Mouse (Mus musculus): Measurements from ENCODE around the gene Ccl17.
"Not testable (repeated sequence)": the region's sequence is repeated elsewhere in the genome, so short reads cannot be mapped to it uniquely, and the experiment has no call there.

Ccl17 gene

DNA sequence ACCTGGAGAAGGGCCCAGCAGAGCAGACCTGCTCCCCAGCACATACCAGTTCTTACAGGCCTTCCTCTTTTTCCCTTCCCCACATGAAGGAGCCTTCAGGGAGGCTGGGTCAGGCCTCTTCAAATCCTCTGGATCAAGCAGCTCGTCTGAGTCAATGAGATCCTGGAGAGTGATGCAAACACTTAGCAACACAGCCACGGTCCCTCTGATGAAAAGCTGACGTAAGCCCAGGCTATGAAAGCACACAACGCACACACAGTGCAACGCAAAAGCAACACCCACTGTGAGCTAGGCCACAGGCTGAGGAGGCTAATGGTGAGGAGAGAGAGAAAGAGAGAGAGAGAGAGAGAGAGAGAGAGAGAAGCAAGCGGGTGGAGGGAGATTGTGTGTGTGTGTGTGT, 14.9 kb downstream of the Ccl17 start:
- in situ Hi-C loops (cut with MboI, MseI): no loop called here

DNA sequence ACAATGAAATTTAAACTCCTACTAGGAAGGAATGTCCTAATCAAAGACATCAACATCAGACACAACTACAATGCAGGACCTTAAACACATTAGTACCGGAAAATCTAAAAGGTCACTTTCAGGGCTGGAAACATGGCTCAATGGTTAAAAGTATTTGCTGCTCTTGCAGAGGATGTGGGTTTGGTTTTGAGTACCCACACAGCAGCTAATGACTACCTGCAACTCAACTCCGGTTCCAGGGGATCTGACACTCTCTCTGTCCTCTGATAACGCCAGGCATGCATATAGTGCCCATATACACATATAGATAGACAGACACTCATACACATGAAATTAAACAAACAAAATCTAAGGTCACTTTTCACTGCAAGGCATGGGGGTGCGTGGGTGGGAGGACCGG, 16.0 kb downstream of the Ccl17 start:
- in situ Hi-C loops (cut with MboI, MseI): no loop called here

GRCm38 (mm10) chr8:94828284-94828683, 18.0 kb downstream of the Ccl17 start:
- in situ Hi-C loops (cut with MboI, MseI): no loop called here

- in situ Hi-C loops (cut with MboI, MseI): not testable (repeated sequence)
These were observed 23.7 kb downstream of the Ccl17 start for GRCm38 (mm10) chr8:94833901-94834405.

- in situ Hi-C loops (cut with MboI, MseI): not testable (repeated sequence)
These were observed 25.5 kb downstream of the Ccl17 start for GRCm38 (mm10) chr8:94835751-94836150.

- in situ Hi-C loops (cut with MboI, MseI): no loop called here
These were observed 26.4 kb downstream of the Ccl17 start for GRCm38 (mm10) chr8:94836456-94837240.

DNA sequence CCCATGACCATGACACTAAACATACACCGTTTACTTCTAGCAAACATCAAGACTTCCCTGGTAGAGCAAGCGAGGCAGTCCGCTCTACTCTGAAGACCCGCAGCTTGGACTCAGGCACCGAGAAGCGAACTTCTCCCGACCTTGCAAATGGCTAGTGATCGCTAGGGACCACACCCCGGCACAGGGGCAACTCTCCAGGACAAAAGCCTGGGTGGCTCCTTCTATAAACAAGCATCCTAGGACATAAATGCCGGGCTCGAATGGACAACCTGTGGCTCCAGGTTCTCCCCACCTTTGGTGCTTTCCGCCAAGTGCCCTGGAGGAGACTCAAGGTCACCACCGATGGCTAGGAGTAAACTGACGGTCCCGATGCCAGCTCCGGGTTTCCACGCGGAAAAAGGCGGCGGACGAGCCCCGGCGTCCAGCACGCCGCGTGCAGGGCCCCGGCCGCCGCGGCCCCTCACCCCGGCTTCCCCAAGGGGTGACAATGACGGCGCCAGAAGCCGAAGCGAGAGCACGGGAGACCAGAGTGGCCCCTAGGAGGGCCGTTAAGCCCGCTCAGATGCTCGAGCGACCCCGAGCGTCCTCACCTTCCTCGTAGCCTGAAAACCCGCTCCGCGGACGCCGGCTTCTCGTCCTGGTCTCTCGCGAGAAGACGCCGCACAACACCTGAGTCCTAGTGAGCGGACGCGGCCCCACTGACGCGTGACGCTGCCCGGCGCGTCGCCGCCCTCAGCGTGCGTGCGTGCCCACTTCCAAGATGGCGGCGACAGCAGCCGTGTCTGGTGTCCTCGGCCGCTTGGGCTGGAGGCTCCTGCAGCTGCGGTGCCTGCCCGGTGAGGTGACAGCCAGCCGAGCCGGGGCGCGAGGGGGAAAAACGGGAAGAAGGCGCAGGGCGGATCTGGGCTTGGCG, 27.7 kb downstream of the Ccl17 start, which contains the start of the genes Coq9 and Ciapin1:
TSS of gene Coq9 (plus strand) at position 660 of the 913 bp plus-strand sequence.
TSS of gene Ciapin1 (minus strand) at position 697 of the 913 bp plus-strand sequence.
- in situ Hi-C loops (cut with MboI, MseI): no loop called here

DNA sequence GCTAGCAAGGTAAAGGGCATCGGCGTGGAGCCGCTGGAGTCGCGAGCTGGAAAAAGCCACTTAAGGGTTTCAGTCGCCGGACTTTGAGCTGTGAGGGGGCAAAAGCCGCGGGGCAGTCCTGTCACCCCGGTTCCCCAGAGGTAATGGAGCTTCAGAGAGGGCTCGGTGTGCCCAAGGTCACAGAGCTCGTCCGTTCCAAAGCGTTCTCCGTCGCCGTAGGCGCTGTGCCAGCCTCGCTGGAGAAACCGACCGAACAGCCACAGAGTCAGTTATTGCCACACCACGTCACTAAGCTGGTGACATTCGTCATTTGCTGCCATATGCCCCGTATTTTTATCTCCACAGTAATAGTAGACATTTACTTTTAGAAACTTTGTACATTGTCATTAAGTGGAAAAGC, 28.3 kb downstream of the Ccl17 start:
- in situ Hi-C loops (cut with MboI, MseI): no loop called here

DNA sequence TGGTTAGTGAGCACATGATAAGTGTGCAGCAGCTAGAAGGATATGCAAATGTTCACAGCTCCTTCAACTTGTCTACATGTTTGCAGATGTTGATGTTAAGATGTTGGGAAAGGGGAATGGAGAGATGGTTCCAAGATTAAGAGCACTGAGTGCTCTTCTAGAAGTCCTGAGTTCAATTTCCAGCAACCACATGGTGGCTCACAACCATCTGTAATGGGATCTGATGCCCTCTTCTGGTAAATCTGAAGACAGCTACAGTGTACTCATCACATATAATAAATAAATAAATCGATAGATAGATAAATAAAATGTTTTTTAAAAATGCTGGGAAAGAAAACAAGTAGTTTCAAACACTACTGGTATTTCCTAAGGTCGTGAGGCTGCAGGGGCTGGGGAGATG, 30.9 kb downstream of the Ccl17 start:
- in situ Hi-C loops (cut with MboI, MseI): no loop called here

- in situ Hi-C loops (cut with MboI, MseI): no loop called here
These were observed 39.8 kb downstream of the Ccl17 start for GRCm38 (mm10) chr8:94850049-94850448.

DNA sequence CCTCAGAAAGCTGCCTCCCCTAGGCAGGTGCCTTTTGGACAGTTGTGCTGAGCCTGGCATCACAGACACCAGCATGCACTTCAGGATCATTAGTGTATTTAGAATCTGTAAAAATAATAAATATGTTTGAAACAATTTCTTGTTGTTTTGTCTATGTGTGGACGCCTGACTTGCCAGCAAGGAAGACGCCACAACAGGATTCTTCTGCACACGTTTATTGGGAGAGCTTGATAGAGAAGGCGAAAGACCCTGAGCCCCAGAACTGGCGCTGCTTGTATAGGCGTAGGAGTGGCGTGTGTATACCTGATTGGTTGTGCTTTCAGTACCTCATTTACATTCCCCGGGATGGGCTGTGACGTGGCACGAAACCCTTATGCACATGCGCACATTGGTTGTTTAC, 44.5 kb downstream of the Ccl17 start:
- in situ Hi-C loops (cut with MboI, MseI): not testable (repeated sequence)

- in situ Hi-C loops (cut with MboI, MseI): no loop called here
These were observed 46.7 kb downstream of the Ccl17 start for GRCm38 (mm10) chr8:94857011-94857345.

DNA sequence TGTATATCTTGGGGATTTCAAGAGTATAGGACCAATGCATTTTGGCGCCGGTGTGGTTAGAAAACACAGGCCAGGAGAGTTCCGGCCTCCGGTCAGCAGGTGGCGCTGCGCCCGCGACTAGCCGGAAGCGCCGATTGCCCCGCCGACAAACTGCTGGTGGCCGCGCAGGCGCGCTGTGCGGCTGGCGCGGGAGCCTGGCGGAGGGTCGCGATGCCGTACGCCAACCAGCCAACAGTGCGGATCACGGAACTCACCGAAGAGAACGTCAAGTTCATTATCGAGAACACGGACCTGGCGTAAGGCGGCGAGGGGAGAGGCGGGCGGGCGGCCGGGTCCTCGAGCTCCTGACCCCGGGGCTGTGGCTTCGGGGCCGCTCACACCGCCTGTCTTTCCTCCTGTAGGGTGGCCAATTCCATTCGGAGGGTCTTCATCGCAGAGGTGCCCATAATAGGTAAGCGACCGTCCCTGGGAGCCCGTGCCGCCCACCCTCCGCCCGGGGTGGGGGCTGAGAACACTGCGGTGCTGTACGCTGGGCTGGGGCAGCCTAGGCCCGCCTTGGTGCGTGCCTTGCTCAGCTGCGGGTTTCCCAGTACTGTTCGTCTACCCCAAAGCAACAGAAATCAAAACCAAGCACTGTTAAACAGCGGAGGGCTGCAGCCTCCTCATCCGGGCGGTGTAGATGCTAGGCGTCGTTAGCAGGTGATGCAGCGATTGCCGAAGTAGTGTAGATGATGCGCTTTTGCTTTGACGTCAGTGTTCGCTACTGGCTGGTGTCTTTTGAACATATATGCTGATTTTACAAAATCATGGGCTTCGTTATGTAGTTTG, 47.3 kb downstream of the Ccl17 start, which contains the start of gene Polr2c:
TSS of gene Polr2c (plus strand) at position 105 of the 828 bp plus-strand sequence.
- in situ Hi-C loops (cut with MboI, MseI): no loop called here

DNA sequence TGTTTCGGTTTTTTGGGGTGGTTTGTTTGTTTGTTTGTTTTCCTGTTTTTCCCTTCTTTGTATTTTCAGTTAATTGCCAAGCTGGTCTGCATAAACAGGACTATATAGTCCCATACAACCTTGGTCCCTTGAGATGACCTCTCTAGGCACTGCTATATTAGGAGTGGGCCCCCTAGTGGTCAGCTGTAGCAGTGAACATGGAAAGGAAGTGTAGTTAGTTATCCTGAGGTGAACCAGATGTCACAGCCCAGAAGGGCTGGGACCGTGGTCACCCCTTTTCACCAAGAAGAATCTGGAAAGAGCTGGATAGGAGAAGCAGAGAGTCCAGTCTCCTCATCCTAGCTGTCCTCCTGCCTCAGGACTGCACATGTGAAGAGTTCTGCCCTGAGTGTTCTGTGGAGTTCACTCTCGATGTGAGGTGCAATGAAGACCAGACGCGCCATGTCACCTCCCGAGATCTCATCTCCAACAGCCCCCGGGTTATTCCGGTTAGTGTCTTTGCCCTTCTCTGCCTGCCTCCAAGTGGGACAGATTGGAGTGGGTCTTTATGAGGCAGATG, 51.2 kb downstream of the Ccl17 start:
- in situ Hi-C loops (cut with MboI, MseI): no loop called here
